Mouse (Mus musculus): ENCODE results near the gene Gm26566. TPM values are rescaled to one million over a fixed set of nuclear protein-coding genes. Genes with fewer than 3 reads are reported as not detected.
"Not testable (repeated sequence)": the region's sequence is repeated elsewhere in the genome, so short reads cannot be mapped to it uniquely, and the experiment has no call there.

Gm26566 gene
- total RNA-seq, 1 experiment from 2014 or later = 2.9 TPM

GRCm38 (mm10) chr4:88727324-88727723, 5.7 kb downstream of the Gm26566 start:
- ATAC-seq (replicated peaks; ENCODE audit: low read depth, poor library complexity, severe bottlenecking) = peak; percentile 93

- peak; percentile 72 for ATAC-seq (replicated peaks; ENCODE audit: low read depth, poor library complexity, severe bottlenecking)
Measured at GRCm38 (mm10) chr4:88738480-88738879, 16.9 kb downstream of the Gm26566 start.

GRCm38 (mm10) chr4:88739036-88739435, 17.4 kb downstream of the Gm26566 start:
- ATAC-seq (replicated peaks; ENCODE audit: low read depth, poor library complexity, severe bottlenecking) = peak; percentile 55

GRCm38 (mm10) chr4:88741426-88741825, 19.8 kb downstream of the Gm26566 start:
- ATAC-seq (replicated peaks; ENCODE audit: low read depth, poor library complexity, severe bottlenecking) = peak; percentile 67

GRCm38 (mm10) chr4:88742771-88743371, 21.3 kb downstream of the Gm26566 start:
- peak; percentile 45 for ATAC-seq (replicated peaks; ENCODE audit: low read depth, poor library complexity, severe bottlenecking)

GRCm38 (mm10) chr4:88744207-88744606, 22.6 kb downstream of the Gm26566 start:
- no peak for ATAC-seq (replicated peaks; ENCODE audit: low read depth, poor library complexity, severe bottlenecking)

GRCm38 (mm10) chr4:88749926-88750325, 28.3 kb downstream of the Gm26566 start:
- ATAC-seq (replicated peaks; ENCODE audit: low read depth, poor library complexity, severe bottlenecking) = no peak

- ATAC-seq (replicated peaks; ENCODE audit: low read depth, poor library complexity, severe bottlenecking) = 0 out of 2 replicates have a peak, but pooled peaks have one; percentile 31
Measured at GRCm38 (mm10) chr4:88754818-88755340, 33.3 kb downstream of the Gm26566 start, which contains the start of gene Gm13271. Gm13271 (plus strand) TSS chr4:88754868.

GRCm38 (mm10) chr4:88756581-88757513, 35.2 kb downstream of the Gm26566 start:
- not testable (repeated sequence) for ATAC-seq (replicated peaks; ENCODE audit: low read depth, poor library complexity, severe bottlenecking)

- ATAC-seq (replicated peaks; ENCODE audit: low read depth, poor library complexity, severe bottlenecking) = peak; percentile 100
Measured at GRCm38 (mm10) chr4:88757628-88758031, 36.0 kb downstream of the Gm26566 start.

GRCm38 (mm10) chr4:88758751-88759150, 37.1 kb downstream of the Gm26566 start:
- not testable (repeated sequence) for ATAC-seq (replicated peaks; ENCODE audit: low read depth, poor library complexity, severe bottlenecking)

GRCm38 (mm10) chr4:88759610-88760268, 38.1 kb downstream of the Gm26566 start, which contains the start of gene Gm13283:
Gm13283 (plus strand) TSS chr4:88760119.
- ATAC-seq (replicated peaks; ENCODE audit: low read depth, poor library complexity, severe bottlenecking) = not testable (repeated sequence)

GRCm38 (mm10) chr4:88760431-88760830, 38.8 kb downstream of the Gm26566 start:
- not testable (repeated sequence) for ATAC-seq (replicated peaks; ENCODE audit: low read depth, poor library complexity, severe bottlenecking)

- not testable (repeated sequence) for ATAC-seq (replicated peaks; ENCODE audit: low read depth, poor library complexity, severe bottlenecking)
Measured at GRCm38 (mm10) chr4:88761776-88762175, 40.2 kb downstream of the Gm26566 start.

GRCm38 (mm10) chr4:88762341-88762740, 40.7 kb downstream of the Gm26566 start:
- ATAC-seq (replicated peaks; ENCODE audit: low read depth, poor library complexity, severe bottlenecking) = not testable (repeated sequence)

GRCm38 (mm10) chr4:88763384-88764018, 41.9 kb downstream of the Gm26566 start:
- peak; percentile 92 for ATAC-seq (replicated peaks; ENCODE audit: low read depth, poor library complexity, severe bottlenecking)

Measured in common myeloid progenitor, adult 5-6 weeks (primary cell).